Mouse (Mus musculus) cortical plate, adult 2 months (tissue): ENCODE measurements around the gene Fgfr2.

Source experiments
- CTCF ChIP-seq: fragments of 200-500 bp; IDR thresholded peaks from 2 replicates; pipeline ENCODE4 v1.5.1; 2011; ENCODE audit warnings: mild to moderate bottlenecking, control low read depth, low read length; ENCODE audit not compliant: insufficient read depth; ENCODE audit errors: extremely low read depth
- POLR2A ChIP-seq: fragments of 200-500 bp; IDR thresholded peaks from 2 replicates; pipeline ENCODE4 v1.6.1; 2011; ENCODE audit warnings: mild to moderate bottlenecking, low read length, control low read depth; ENCODE audit not compliant: insufficient read depth; ENCODE audit errors: extremely low read depth

- TF ChIP-seq CTCF (no peak), POLR2A (no peak)
These were observed 657.3 kb downstream of the Fgfr2 start for GRCm38 (mm10) chr7:132465897-132466296.
